Mouse (Mus musculus) liver, postnatal 0 days (tissue): Measurements from ENCODE around the gene Irf3.

Source experiments
- CTCF ChIP-seq: sonication (generic); IDR thresholded peaks from 2 replicates; pipeline ENCODE4 v1.5.1; 2016; ENCODE audit warnings: antibody characterized with exemption, low read depth
- EP300 ChIP-seq: IDR thresholded peaks from 2 replicates; pipeline ENCODE4 v1.6.1; 2016; ENCODE audit warnings: antibody characterized with exemption, low read depth, mild to moderate bottlenecking

- peak; percentile 23; the same call in 1 of the 2 replicates for TF ChIP-seq CTCF
- no peak for TF ChIP-seq EP300
Observed at GRCm38 (mm10) chr7:44966638-44967037, 30.8 kb upstream of the Irf3 start.
